Mouse (Mus musculus): ENCODE data around the gene Sec14l5. TPM values are rescaled to one million over a fixed set of nuclear protein-coding genes. Genes with fewer than 3 reads are reported as not detected.

Sec14l5 gene
- not detected in 2 replicates for total RNA-seq (2023)

DNA sequence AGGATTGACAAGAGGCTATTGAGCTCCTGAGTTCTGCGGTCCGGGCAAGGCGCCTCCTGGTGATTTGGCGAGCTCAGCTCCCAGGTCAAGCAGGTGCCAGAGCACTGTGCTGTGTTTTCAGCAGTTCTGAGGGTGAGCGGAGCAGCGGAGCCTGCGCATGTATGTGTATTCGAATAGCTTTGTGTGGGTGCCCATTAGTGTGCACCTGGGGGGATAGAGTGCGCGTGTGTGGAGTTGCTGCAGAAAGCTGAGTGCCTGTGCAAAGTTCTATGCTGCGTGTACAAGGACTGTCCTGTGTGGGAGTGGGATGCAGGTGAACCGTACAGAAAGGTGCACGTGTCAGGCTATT is at the start of gene Sec14l5:
TSS of gene Sec14l5 (plus strand) at position 73 of the 349 bp plus-strand sequence.

DNA sequence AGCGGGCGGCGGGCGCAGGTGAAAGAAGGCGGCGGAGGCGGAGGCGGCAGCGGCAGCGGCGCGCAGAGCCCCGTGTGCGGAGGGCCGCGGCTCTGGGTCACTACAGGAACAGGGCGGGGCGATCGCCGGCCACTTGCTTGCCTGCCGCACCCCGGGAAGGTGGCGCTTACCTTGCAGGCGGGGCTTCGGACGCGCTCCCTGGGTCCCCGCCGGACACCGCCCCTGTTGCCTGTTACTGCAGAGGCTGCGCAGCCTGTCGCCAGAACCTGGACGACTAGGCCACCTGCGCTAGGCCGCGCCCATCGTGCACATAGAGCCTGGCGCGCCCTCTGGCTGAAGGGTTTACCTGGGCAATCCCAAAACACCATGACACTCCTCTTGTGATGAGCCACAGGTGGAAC is 14.5 kb upstream of the Sec14l5 start, which contains the start of gene Ppl:
TSS of gene Ppl (minus strand) at position 21 of the 401 bp plus-strand sequence.

DNA sequence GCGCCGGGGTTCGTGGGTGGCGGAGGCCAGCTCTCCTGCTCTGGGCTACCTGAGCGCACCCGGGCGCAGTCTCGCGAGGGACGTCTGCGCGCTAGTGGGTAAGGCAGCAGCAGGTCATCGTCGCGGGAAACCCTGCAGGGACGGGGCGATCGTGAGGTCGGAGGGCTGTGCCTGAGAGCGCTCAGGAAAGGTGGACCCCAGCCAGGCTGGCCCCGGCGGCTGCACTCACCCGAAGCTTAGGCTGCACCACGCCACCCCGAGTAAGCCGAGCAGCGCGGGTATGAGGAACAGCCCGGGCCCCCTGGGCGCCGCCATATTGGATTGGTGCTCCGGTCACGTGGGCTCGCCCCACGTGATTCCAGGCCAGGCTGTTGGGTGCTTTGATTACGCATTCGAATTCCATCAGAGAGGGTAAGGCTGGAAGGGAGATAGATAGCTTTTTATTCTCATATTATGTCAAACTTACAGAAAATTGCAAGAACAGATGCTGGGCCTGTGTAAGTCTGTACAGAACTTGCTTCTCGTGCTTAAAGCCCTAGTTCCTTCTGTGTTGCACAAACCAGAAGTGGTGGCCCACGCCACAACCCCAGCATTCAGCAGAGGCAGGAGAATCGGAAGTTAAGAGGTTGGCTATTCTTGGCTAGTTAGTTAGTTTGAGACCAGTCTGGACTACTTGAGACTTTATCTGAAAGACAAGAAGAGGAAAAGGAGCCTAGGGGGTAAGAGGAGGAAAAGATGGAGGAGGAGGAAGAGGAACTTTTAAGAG is 56.9 kb downstream of the Sec14l5 start, which contains the start of gene Nagpa:
TSS of gene Nagpa (minus strand) at position 345 of the 766 bp plus-strand sequence.

DNA sequence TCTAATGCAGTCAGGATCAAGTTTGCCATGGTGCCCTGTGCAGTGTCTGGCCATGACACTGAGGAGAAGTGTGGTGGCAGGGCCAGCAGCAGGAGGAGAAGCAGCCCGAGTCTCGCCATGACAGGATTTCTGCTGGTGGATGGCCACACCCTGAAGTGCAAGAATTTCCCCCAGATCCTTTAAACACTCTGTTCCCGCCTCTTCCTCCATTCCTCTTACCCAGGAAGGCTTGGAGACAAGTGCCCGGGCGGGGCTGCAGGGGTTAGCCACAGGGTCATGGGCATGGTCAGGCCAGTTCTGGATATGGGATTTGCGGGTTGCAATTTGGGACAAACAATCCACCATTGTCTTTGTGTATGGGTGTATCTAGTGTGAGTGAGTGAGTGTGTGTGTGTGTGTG is 75.2 kb downstream of the Sec14l5 start, which contains the start of gene AU021092:
TSS of gene AU021092 (minus strand) at position 160 of the 400 bp plus-strand sequence.

DNA sequence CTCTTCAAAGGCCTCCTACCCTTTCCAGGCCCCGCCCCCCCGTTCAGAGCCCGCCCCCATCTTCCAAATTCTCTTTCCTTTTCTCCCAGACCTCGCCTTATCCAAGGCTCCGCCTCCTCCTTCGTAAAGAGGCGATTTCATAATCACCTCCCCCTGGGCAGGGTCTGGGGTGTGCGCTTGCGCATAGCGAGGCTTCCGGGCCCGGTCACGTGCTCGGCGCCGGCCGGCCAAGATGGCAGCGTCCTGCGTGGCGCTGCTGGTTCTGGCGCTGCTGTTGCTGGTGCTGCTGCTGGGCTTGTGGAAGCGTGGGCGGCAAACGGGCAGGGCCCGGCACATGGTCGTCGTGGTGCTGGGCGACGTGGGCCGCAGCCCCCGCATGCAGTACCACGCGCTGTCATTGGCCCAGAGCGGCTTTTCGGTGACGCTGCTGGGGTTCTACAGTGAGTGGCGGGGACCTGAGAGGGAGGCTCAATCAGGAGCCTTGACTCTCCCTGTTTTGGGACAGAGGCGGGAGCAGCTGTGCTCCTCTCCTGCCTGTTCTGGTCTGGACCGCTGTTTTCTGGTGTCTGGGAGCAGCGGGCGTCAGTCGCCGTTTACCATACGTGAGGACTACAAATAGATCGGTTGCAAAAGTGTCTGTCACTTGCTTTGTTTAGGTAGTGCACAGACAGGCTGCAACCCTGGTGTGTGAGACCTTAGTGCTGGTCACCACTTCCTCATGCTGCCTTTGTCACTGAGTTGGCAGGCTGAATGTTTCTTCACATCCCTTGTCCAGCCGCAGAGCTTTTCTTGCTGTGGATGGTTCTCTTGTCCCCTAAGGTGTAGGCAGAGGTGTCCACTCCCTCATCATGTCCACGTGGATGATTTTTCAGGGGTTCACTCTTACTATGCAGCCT is 86.8 kb downstream of the Sec14l5 start, which contains the start of gene Alg1:
TSS of gene Alg1 (plus strand) at position 204 of the 896 bp plus-strand sequence.

Other genes starting within 250 kb of the Sec14l5 start
- 24.3 and 26.9 TPM in 2 replicates for gene Nudt16l1, start 208.3 kb upstream of the Sec14l5 start, total RNA-seq (2023)
- 50.7 and 64.6 TPM in 2 replicates for gene Anks3, start 182.9 kb upstream of the Sec14l5 start, total RNA-seq (2023)
- gene Sept12, start 149.3 kb upstream of the Sec14l5 start, total RNA-seq (2023), result not detected in 2 replicates
- not detected in 2 replicates for gene Smim22, start 139.8 kb upstream of the Sec14l5 start, total RNA-seq (2023)
- gene Rogdi, start 133.6 kb upstream of the Sec14l5 start, total RNA-seq (2023), result 251 and 261 TPM in 2 replicates
- 168 and 226 TPM in 2 replicates for gene Glyr1, start 97.2 kb upstream of the Sec14l5 start, total RNA-seq (2023)
- 98.3 and 148 TPM in 2 replicates for gene Ubn1, start 97.1 kb upstream of the Sec14l5 start, total RNA-seq (2023)
- 0.16 and 0.29 TPM in 2 replicates for gene Ppl, start 14.7 kb upstream of the Sec14l5 start, total RNA-seq (2023)
- 24.5 and 29.6 TPM in 2 replicates for gene Nagpa, start 56.9 kb downstream of the Sec14l5 start, total RNA-seq (2023)
- gene AU021092, start 75.2 kb downstream of the Sec14l5 start, total RNA-seq (2023), result not detected in 2 replicates
- 11.8 and 15.2 TPM in 2 replicates for gene Alg1, start 86.5 kb downstream of the Sec14l5 start, total RNA-seq (2023)
- 2.9 and 3.3 TPM in 2 replicates for gene Eef2kmt, start 108.9 kb downstream of the Sec14l5 start, total RNA-seq (2023)

Data from neutrophil, adult 65 days (primary cell).